Mouse (Mus musculus) lung, adult 2 months (tissue): ENCODE measurements at regions not wholly inside any gene's neighbourhood (a gene's known extent, or its start where the extent isn't known, plus 50 kb on each side); places are given as distances from the start of the nearest gene placed in this dataset.

Source experiments
- CTCF ChIP-seq: fragments of 200-500 bp; IDR thresholded peaks from 2 replicates; pipeline ENCODE4 v1.5.1; 2011; ENCODE audit warnings: mild to moderate bottlenecking, low read length, control low read depth; ENCODE audit not compliant: insufficient read depth
- POLR2A ChIP-seq: fragments of 200-500 bp; IDR thresholded peaks from 2 replicates; pipeline ENCODE4 v1.6.1; 2011; ENCODE audit warnings: low read depth, mild to moderate bottlenecking, control low read depth, low read length, borderline replicate concordance; ENCODE audit errors: extremely low read depth

GRCm38 (mm10) chr1:55886383-55887070 lies 480.8 kb downstream of the Plcl1 start:
- TF ChIP-seq CTCF, result peak; percentile 32; the same call in 1 of the 2 replicates
- TF ChIP-seq POLR2A, result no peak
